Mouse (Mus musculus) small intestine, adult 2 months (tissue): Measurements from ENCODE around the gene Fau. TPM values are rescaled to one million over a fixed set of nuclear protein-coding genes. Genes with fewer than 3 reads are reported as not detected.
A peak's percentile ranks its signal among the peaks of the same experiment; 100 is the strongest.

ENCODE experiments used
- H3K27ac ChIP-seq: fragments of 200-500 bp; 2 replicates; pipeline ENCODE4 v1.5.1; 2012; ENCODE audit warnings: low read depth, low read length, control low read depth, inconsistent platforms; ENCODE audit not compliant: insufficient read depth
- H3K27me3 ChIP-seq: fragments of 200-500 bp; 2 replicates; pipeline ENCODE4 v1.6.1; 2012; ENCODE audit warnings: mild to moderate bottlenecking, moderate library complexity, low read length, inconsistent platforms; ENCODE audit not compliant: control insufficient read depth, insufficient read depth
- H3K36me3 ChIP-seq: fragments of 200-500 bp; 2 replicates; pipeline ENCODE4 v1.6.1; 2012; ENCODE audit warnings: mild to moderate bottlenecking, low read length, control low read depth, inconsistent platforms; ENCODE audit not compliant: control insufficient read depth, insufficient read depth
- H3K4me1 ChIP-seq: fragments of 200-500 bp; 2 replicates; pipeline ENCODE4 v1.6.1; 2012; ENCODE audit warnings: low read length, inconsistent platforms, mixed read lengths; ENCODE audit not compliant: control insufficient read depth, insufficient read depth, insufficient read length
- H3K4me3 ChIP-seq: fragments of 200-500 bp; 2 replicates; pipeline ENCODE4 v1.5.1; 2012; ENCODE audit warnings: low read depth, mild to moderate bottlenecking, control low read depth, inconsistent platforms, low read length, moderate library complexity
- CTCF ChIP-seq: fragments of 200-500 bp; IDR thresholded peaks from 2 replicates; pipeline ENCODE4 v1.5.1; 2012; ENCODE audit warnings: low read depth, mild to moderate bottlenecking, control low read depth, inconsistent platforms, low read length, moderate library complexity, mixed read lengths; ENCODE audit not compliant: insufficient replicate concordance, insufficient read length; ENCODE audit errors: extremely low read depth
- POLR2A ChIP-seq: fragments of 200-500 bp; IDR thresholded peaks from 2 replicates; pipeline ENCODE4 v1.6.1; 2012; ENCODE audit warnings: low read depth, mild to moderate bottlenecking, control low read depth, inconsistent platforms, low read length, moderate library complexity
- WGBS: fragments of 180-500 bp; shearing (Covaris S2); methylation state at CpG from one replicate; pipeline ENCODE4 v1.1.7; 2018; 5-methylcytosine and 5-hydroxymethylcytosine counted together
- polyA plus RNA-seq: library from polyadenylated mRNA; depleted of rRNA; stranded (reverse); fragments of >200 nt; gene quantifications from 2 replicates; pipeline ENCODE4 v1.2.3, GENCODE M21; 2012

Fau gene
- polyA plus RNA-seq, 1 experiment: 2,469 TPM

- TF ChIP-seq POLR2A (no peak), CTCF (no peak)
- H3K27ac ChIP-seq: peak overlapping the region; percentile 17; the same call in 1 of the 2 replicates
- peaks cover 7% of the 10 kb centered on the region for H3K4me1 ChIP-seq
- H3K36me3 ChIP-seq: peaks cover 32% of the 10 kb centered on the region
- H3K27me3 ChIP-seq: no peaks in the 10 kb centered on the region
- 92% methylated on average over 5 of the region's 5 CpGs for WGBS
- H3K4me3 ChIP-seq: no peak overlapping the region
Measured at GRCm38 (mm10) chr19:6073889-6074288, 16.2 kb downstream of the Fau start.

- peak within 1 kb of the TSS; percentile 94 for H3K4me3 ChIP-seq
- H3K27ac ChIP-seq: peak within 1 kb of the TSS; percentile 87
- peaks cover 33% of the 10 kb centered on the region for H3K36me3 ChIP-seq
- WGBS: under 1% methylated on average over 33 of the region's 33 CpGs
- no peaks in the 10 kb centered on the region for H3K27me3 ChIP-seq
- TF ChIP-seq POLR2A (no peak; the same call in 1 of the 2 replicates), CTCF (no peak)
- peaks cover 7% of the 10 kb centered on the region for H3K4me1 ChIP-seq
Measured at GRCm38 (mm10) chr19:6076564-6077393, 19.1 kb downstream of the Fau start, which contains the start of gene Vps51. Gene Vps51, minus strand, starts transcription at chr19:6077231.

DNA sequence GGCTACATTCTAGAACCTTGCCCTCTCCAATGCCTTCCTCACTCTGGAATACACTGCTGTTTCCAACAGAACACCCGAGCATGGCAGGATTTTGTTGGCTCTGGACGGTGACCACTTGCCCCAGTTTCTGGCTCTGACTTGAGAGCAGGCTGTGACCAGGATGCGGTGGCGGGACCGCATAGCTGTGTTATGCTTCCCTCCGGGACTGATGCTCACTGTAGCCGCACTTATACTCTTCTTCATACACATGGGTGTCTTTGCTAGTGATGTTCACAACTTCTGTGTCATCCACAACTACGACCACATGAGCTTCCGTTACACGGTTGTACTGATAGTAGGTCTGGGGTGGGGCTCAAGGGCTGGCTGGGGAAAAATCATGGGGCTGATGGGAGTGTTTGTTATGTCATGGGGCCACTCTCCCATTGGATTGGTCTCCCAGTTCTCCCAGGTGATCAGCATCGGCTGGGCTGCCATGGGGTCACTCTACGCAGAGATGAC lies 22.4 kb downstream of the Fau start, which contains the start of gene Tmem262:
Gene Tmem262 (plus strand): TSS at position 51 of the 498 bp plus-strand sequence.
- Histone ChIP-seq H3K27ac (no peak within 1 kb of the TSS), H3K4me1 (peaks cover 10% of the 10 kb centered on the region), H3K27me3 (no peaks in the 10 kb centered on the region), H3K4me3 (no peak within 1 kb of the TSS), H3K36me3 (peaks cover 30% of the 10 kb centered on the region)
- TF ChIP-seq CTCF (no peak), POLR2A (no peak)
- WGBS: 91% methylated on average over 12 of the region's 12 CpGs

DNA sequence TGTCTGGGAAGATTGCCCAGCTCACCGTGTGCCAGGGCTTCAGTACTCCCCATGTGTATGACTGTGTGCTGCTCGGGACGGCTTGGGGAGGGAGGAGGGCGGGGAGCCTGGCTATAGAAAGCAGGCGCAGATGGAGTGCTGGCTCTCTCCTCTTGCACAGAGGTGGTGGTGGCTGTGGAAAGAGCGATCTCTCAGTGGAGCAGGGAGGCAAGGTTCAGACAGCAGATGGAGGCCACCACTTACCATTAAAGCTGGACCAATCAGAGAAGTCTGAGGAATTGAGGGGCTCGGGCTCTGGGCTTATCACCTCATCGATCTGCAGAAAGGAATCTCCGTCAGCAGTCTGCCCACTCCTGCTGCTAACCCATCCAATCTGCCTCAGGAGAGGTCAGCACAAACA lies 24.5 kb downstream of the Fau start, which contains the start of gene Gm28374:
Gene Gm28374 (minus strand): TSS at position 101 of the 400 bp plus-strand sequence.
- TF ChIP-seq CTCF: no peak
- TF ChIP-seq POLR2A: no peak
- no peak within 1 kb of the TSS for H3K27ac ChIP-seq
- H3K36me3 ChIP-seq: peaks cover 26% of the 10 kb centered on the region
- H3K27me3 ChIP-seq: no peaks in the 10 kb centered on the region
- H3K4me1 ChIP-seq: peaks cover 3% of the 10 kb centered on the region
- WGBS: 88% methylated on average over 9 of the region's 9 CpGs
- H3K4me3 ChIP-seq: no peak within 1 kb of the TSS

- peak; percentile 51; the same call in 1 of the 2 replicates for TF ChIP-seq POLR2A
- no peak for TF ChIP-seq CTCF
- Histone ChIP-seq H3K4me1 (peaks cover 8% of the 10 kb centered on the region), H3K27ac (0 out of 2 replicates have a peak within 1 kb of the TSS, but pooled peaks have one; percentile 9), H3K4me3 (peak within 1 kb of the TSS; percentile 74), H3K36me3 (peaks cover 27% of the 10 kb centered on the region), H3K27me3 (no peaks in the 10 kb centered on the region)
- under 1% methylated on average over 58 of the region's 58 CpGs for WGBS
Measured at GRCm38 (mm10) chr19:6084478-6085248, 27.0 kb downstream of the Fau start, which contains the start of the genes Zfpl1 and Cdca5. Gene Zfpl1, minus strand, starts transcription at chr19:6084956. Gene Cdca5, plus strand, starts transcription at chr19:6084983.

GRCm38 (mm10) chr19:6085417-6085879 lies 27.8 kb downstream of the Fau start:
- Histone ChIP-seq H3K27me3 (no peaks in the 10 kb centered on the region), H3K36me3 (peaks cover 22% of the 10 kb centered on the region), H3K27ac (0 out of 2 replicates have a peak overlapping the region, but pooled peaks have one; percentile 9), H3K4me3 (peak overlapping the region; percentile 74), H3K4me1 (peaks cover 8% of the 10 kb centered on the region)
- WGBS: under 1% methylated on average over 17 of the region's 17 CpGs
- 0 out of 2 replicates have a peak, but pooled peaks have one; percentile 3 for TF ChIP-seq POLR2A
- TF ChIP-seq CTCF: no peak
